Mouse (Mus musculus): ENCODE measurements around the gene Matn4. TPM values are rescaled to one million over a fixed set of nuclear protein-coding genes. Genes with fewer than 3 reads are reported as not detected.

The Matn4 gene
- total RNA-seq, 2 experiments from 2014 or later: not detected

Other genes starting within 250 kb of the Matn4 start
- gene Kcns1, start 234.0 kb downstream of the Matn4 start, total RNA-seq (2014; fragmentation: Nextera tagmentation): 0.41 TPM in 1 of 2 replicates, not detected in the other
- gene Kcns1, start 234.0 kb downstream of the Matn4 start, total RNA-seq (2017): 0.26 and 0.60 TPM in 2 replicates
- gene Wfdc5, start 222.4 kb downstream of the Matn4 start, total RNA-seq (2014; fragmentation: Nextera tagmentation): not detected in 2 replicates
- not detected in 2 replicates for gene Wfdc5, start 222.4 kb downstream of the Matn4 start, total RNA-seq (2017)
- not detected in 2 replicates for gene Wfdc12, start 214.6 kb downstream of the Matn4 start, total RNA-seq (2014; fragmentation: Nextera tagmentation)
- 0.88 TPM in 1 of 2 replicates, not detected in the other for gene Wfdc12, start 214.6 kb downstream of the Matn4 start, total RNA-seq (2017)
- gene Wfdc15a, start 205.0 kb downstream of the Matn4 start, total RNA-seq (2014; fragmentation: Nextera tagmentation): not detected in 2 replicates
- not detected in 2 replicates for gene Wfdc15a, start 205.0 kb downstream of the Matn4 start, total RNA-seq (2017)
- not detected in 2 replicates for gene Wfdc15b, start 183.5 kb downstream of the Matn4 start, total RNA-seq (2014; fragmentation: Nextera tagmentation)
- not detected in 2 replicates for gene Wfdc15b, start 183.5 kb downstream of the Matn4 start, total RNA-seq (2017)
- gene Svs2, start 166.7 kb downstream of the Matn4 start, total RNA-seq (2014; fragmentation: Nextera tagmentation): not detected in 2 replicates
- not detected in 2 replicates for gene Svs2, start 166.7 kb downstream of the Matn4 start, total RNA-seq (2017)
- gene Svs3b, start 148.5 kb downstream of the Matn4 start, total RNA-seq (2014; fragmentation: Nextera tagmentation): not detected in 2 replicates
- gene Svs3b, start 148.5 kb downstream of the Matn4 start, total RNA-seq (2017): not detected in 2 replicates
- gene Svs4, start 126.7 kb downstream of the Matn4 start, total RNA-seq (2014; fragmentation: Nextera tagmentation): not detected in 2 replicates
- gene Svs4, start 126.7 kb downstream of the Matn4 start, total RNA-seq (2017): not detected in 2 replicates
- gene Svs3a, start 115.9 kb downstream of the Matn4 start, total RNA-seq (2014; fragmentation: Nextera tagmentation): not detected in 2 replicates
- gene Svs3a, start 115.9 kb downstream of the Matn4 start, total RNA-seq (2017): not detected in 2 replicates
- gene Svs6, start 88.4 kb downstream of the Matn4 start, total RNA-seq (2014; fragmentation: Nextera tagmentation): not detected in 2 replicates
- gene Svs6, start 88.4 kb downstream of the Matn4 start, total RNA-seq (2017): not detected in 2 replicates
- not detected in 2 replicates for gene Svs5, start 72.4 kb downstream of the Matn4 start, total RNA-seq (2014; fragmentation: Nextera tagmentation)
- not detected in 2 replicates for gene Svs5, start 72.4 kb downstream of the Matn4 start, total RNA-seq (2017)
- 228 and 251 TPM in 2 replicates for gene Slpi, start 16.1 kb downstream of the Matn4 start, total RNA-seq (2014; fragmentation: Nextera tagmentation)
- gene Slpi, start 16.1 kb downstream of the Matn4 start, total RNA-seq (2017): 46.7 and 49.3 TPM in 2 replicates
- gene Rbpjl, start 2.0 kb downstream of the Matn4 start, total RNA-seq (2014; fragmentation: Nextera tagmentation): not detected in 2 replicates
- gene Rbpjl, start 2.0 kb downstream of the Matn4 start, total RNA-seq (2017): not detected in 2 replicates
- gene Sdc4, start 38.7 kb upstream of the Matn4 start, total RNA-seq (2014; fragmentation: Nextera tagmentation): not detected in 2 replicates
- not detected in 2 replicates for gene Sdc4, start 38.7 kb upstream of the Matn4 start, total RNA-seq (2017)
- gene Sys1, start 51.8 kb upstream of the Matn4 start, total RNA-seq (2014; fragmentation: Nextera tagmentation): 30.4 and 35.3 TPM in 2 replicates
- gene Sys1, start 51.8 kb upstream of the Matn4 start, total RNA-seq (2017): 11.5 and 18.1 TPM in 2 replicates
- gene Gm20458, start 55.8 kb upstream of the Matn4 start, total RNA-seq (2014; fragmentation: Nextera tagmentation): not detected in 2 replicates
- not detected in 2 replicates for gene Gm20458, start 55.8 kb upstream of the Matn4 start, total RNA-seq (2017)
- gene Trp53tg5, start 68.6 kb upstream of the Matn4 start, total RNA-seq (2014; fragmentation: Nextera tagmentation): not detected in 2 replicates
- gene Trp53tg5, start 68.6 kb upstream of the Matn4 start, total RNA-seq (2017): not detected in 2 replicates
- 5.6 TPM in 1 of 2 replicates, not detected in the other for gene Dbndd2, start 80.9 kb upstream of the Matn4 start, total RNA-seq (2014; fragmentation: Nextera tagmentation)
- 0.46 and 0.95 TPM in 2 replicates for gene Dbndd2, start 80.9 kb upstream of the Matn4 start, total RNA-seq (2017)
- gene Pigt, start 92.4 kb upstream of the Matn4 start, total RNA-seq (2014; fragmentation: Nextera tagmentation): 97.1 and 103 TPM in 2 replicates
- gene Pigt, start 92.4 kb upstream of the Matn4 start, total RNA-seq (2017): 27.2 and 27.5 TPM in 2 replicates
- gene Wfdc2, start 157.3 kb upstream of the Matn4 start, total RNA-seq (2014; fragmentation: Nextera tagmentation): not detected in 2 replicates
- not detected in 2 replicates for gene Wfdc2, start 157.3 kb upstream of the Matn4 start, total RNA-seq (2017)
- gene Spint3, start 168.3 kb upstream of the Matn4 start, total RNA-seq (2014; fragmentation: Nextera tagmentation): not detected in 2 replicates
- gene Spint3, start 168.3 kb upstream of the Matn4 start, total RNA-seq (2017): not detected in 2 replicates
- not detected in 2 replicates for gene Wfdc6a, start 180.3 kb upstream of the Matn4 start, total RNA-seq (2014; fragmentation: Nextera tagmentation)
- not detected in 2 replicates for gene Wfdc6a, start 180.3 kb upstream of the Matn4 start, total RNA-seq (2017)
- not detected in 2 replicates for gene Eppin, start 188.4 kb upstream of the Matn4 start, total RNA-seq (2014; fragmentation: Nextera tagmentation)
- gene Eppin, start 188.4 kb upstream of the Matn4 start, total RNA-seq (2017): not detected in 2 replicates
- gene Wfdc6b, start 208.4 kb upstream of the Matn4 start, total RNA-seq (2014; fragmentation: Nextera tagmentation): not detected in 2 replicates
- gene Wfdc6b, start 208.4 kb upstream of the Matn4 start, total RNA-seq (2017): not detected in 2 replicates
- gene Wfdc8, start 208.5 kb upstream of the Matn4 start, total RNA-seq (2014; fragmentation: Nextera tagmentation): not detected in 2 replicates
- gene Wfdc8, start 208.5 kb upstream of the Matn4 start, total RNA-seq (2017): not detected in 2 replicates
- not detected in 2 replicates for gene Wfdc16, start 233.6 kb upstream of the Matn4 start, total RNA-seq (2014; fragmentation: Nextera tagmentation)
- gene Wfdc16, start 233.6 kb upstream of the Matn4 start, total RNA-seq (2017): not detected in 2 replicates

Measured in granulocyte monocyte progenitor cell, adult 5-6 weeks (primary cell).